Mouse (Mus musculus) CH12.LX (cell line): ENCODE measurements around the gene Lrrc74b. TPM values are rescaled to one million over a fixed set of nuclear protein-coding genes. Genes with fewer than 3 reads are reported as not detected.

Experiments used
- DNase-seq: peaks from one replicate; pipeline ENCODE4 v3.0.0-alpha.2; 2013; ENCODE audit errors: extremely low read depth
- H3K27ac ChIP-seq: 2 replicates; pipeline ENCODE4 v1.5.1; 2012; ENCODE audit warnings: low read depth, mild to moderate bottlenecking, control low read depth, moderate library complexity; ENCODE audit not compliant: insufficient read depth
- H3K27me3 ChIP-seq: replicated peaks from 2 replicates; pipeline ENCODE3; 2012; ENCODE audit warnings: inconsistent platforms
- H3K36me3 ChIP-seq, 2 experiments: replicated peaks in 1 of 2; 2 replicates each; pipeline versions ENCODE3 to v1.6.1; 2012; ENCODE audit warnings: inconsistent platforms in 1 of 2, low read length in 1 of 2, mild to moderate bottlenecking in 1 of 2, mixed read lengths in 1 of 2, moderate library complexity in 1 of 2; ENCODE audit not compliant: control insufficient read depth in 1 of 2, insufficient read depth in 1 of 2
- H3K4me1 ChIP-seq, 2 experiments: 2 replicates each; pipeline ENCODE4 v1.6.1; 2012; ENCODE audit warnings: inconsistent platforms in 1 of 2, moderate library complexity in 1 of 2; ENCODE audit not compliant: insufficient read depth in 2 of 2, control insufficient read depth in 1 of 2
- H3K4me2 ChIP-seq: 2 replicates; pipeline ENCODE4 v1.6.1; 2012; ENCODE audit warnings: low read depth, mild to moderate bottlenecking, control low read depth; ENCODE audit not compliant: poor library complexity, insufficient read depth, severe bottlenecking
- H3K4me3 ChIP-seq, 3 experiments: fragments of 150-350 bp in 1 of 3; sonication (generic) in 1 of 3; replicated peaks in 1 of 3; 2 replicates each; pipeline versions ENCODE3 to v1.5.1; 2011 to 2012; ENCODE audit warnings: low read depth in 2 of 3, low read length in 2 of 3, mild to moderate bottlenecking in 2 of 3, moderate library complexity in 2 of 3, control low read depth in 1 of 3, improper control_type of control experiment in 1 of 3, inconsistent platforms in 1 of 3, mixed read lengths in 1 of 3; ENCODE audit not compliant: poor library complexity in 1 of 3
- H3K79me2 ChIP-seq: replicated peaks from 2 replicates; pipeline ENCODE4 v1.6.1; 2012; ENCODE audit warnings: mild to moderate bottlenecking, moderate library complexity; ENCODE audit not compliant: control insufficient read depth, poor library complexity, insufficient read depth, severe bottlenecking; ENCODE audit errors: extremely low read depth
- H3K9ac ChIP-seq: 2 replicates; pipeline ENCODE4 v1.6.1; 2012; ENCODE audit warnings: low read depth, mild to moderate bottlenecking, control low read depth, moderate library complexity; ENCODE audit not compliant: insufficient read depth
- H3K9me3 ChIP-seq: replicated peaks from 2 replicates; pipeline ENCODE3; 2012; ENCODE audit warnings: low read length, inconsistent platforms, mixed read lengths
- BHLHE40 ChIP-seq: IDR thresholded peaks from 2 replicates; pipeline ENCODE4 v1.6.1; 2011; ENCODE audit warnings: mild to moderate bottlenecking, low read depth, low read length, improper control_type of control experiment
- CHD2 ChIP-seq: IDR thresholded peaks from 2 replicates; pipeline ENCODE4 v1.6.1; 2011; ENCODE audit warnings: low read length, improper control_type of control experiment
- CTCF ChIP-seq, 2 experiments: IDR thresholded peaks in 1 of 2; conservative IDR thresholded peaks in 1 of 2; 2 replicates each; pipeline ENCODE4 v1.5.1; 2011 to 2012; ENCODE audit warnings: low read depth in 2 of 2, low read length in 2 of 2, improper control_type of control experiment in 1 of 2, inconsistent platforms in 1 of 2, mild to moderate bottlenecking in 1 of 2, moderate library complexity in 1 of 2
- ELF1 ChIP-seq: IDR thresholded peaks from 2 replicates; pipeline ENCODE4 v1.6.1; 2014; ENCODE audit warnings: low read depth, mild to moderate bottlenecking, inconsistent platforms, low read length, improper control_type of control experiment
- ETS1 ChIP-seq: conservative IDR thresholded peaks from 2 replicates; pipeline ENCODE4 v1.6.1; 2012; ENCODE audit warnings: low read depth, mild to moderate bottlenecking, inconsistent platforms, low read length, improper control_type of control experiment, moderate library complexity
- GABPA ChIP-seq: IDR thresholded peaks from 2 replicates; pipeline ENCODE4 v1.6.1; 2012; ENCODE audit warnings: low read depth, low read length, improper control_type of control experiment, inconsistent platforms; ENCODE audit not compliant: insufficient replicate concordance
- IRF4 ChIP-seq: IDR thresholded peaks from 2 replicates; pipeline ENCODE4 v1.6.1; 2014; ENCODE audit warnings: low read depth, mild to moderate bottlenecking, inconsistent platforms, low read length, improper control_type of control experiment
- MYC ChIP-seq: IDR thresholded peaks from 2 replicates; pipeline ENCODE4 v1.6.1; 2011; ENCODE audit warnings: low read depth, mild to moderate bottlenecking, improper control_type of control experiment, low read length
- NELFE ChIP-seq: IDR thresholded peaks from 2 replicates; pipeline ENCODE4 v1.6.1; 2011; ENCODE audit warnings: low read depth, low read length, improper control_type of control experiment
- PAX5 ChIP-seq: IDR thresholded peaks from 2 replicates; pipeline ENCODE4 v1.6.1; 2012; ENCODE audit warnings: low read length, inconsistent platforms, mixed read lengths
- RAD21 ChIP-seq: IDR thresholded peaks from 2 replicates; pipeline ENCODE4 v1.6.1; 2011; ENCODE audit warnings: low read depth, mild to moderate bottlenecking, low read length, improper control_type of control experiment, moderate library complexity
- SIN3A ChIP-seq: IDR thresholded peaks from 2 replicates; pipeline ENCODE4 v1.6.1; 2012; ENCODE audit warnings: low read length, improper control_type of control experiment, inconsistent platforms
- SMC3 ChIP-seq: IDR thresholded peaks from 2 replicates; pipeline ENCODE4 v1.6.1; 2011; ENCODE audit warnings: low read depth, low read length, improper control_type of control experiment
- UBTF ChIP-seq: IDR thresholded peaks from 2 replicates; pipeline ENCODE4 v1.6.1; 2012; ENCODE audit warnings: low read depth, mild to moderate bottlenecking, inconsistent platforms, low read length, improper control_type of control experiment, moderate library complexity
- ZC3H11A ChIP-seq: IDR thresholded peaks from 2 replicates; pipeline ENCODE4 v1.6.1; 2012; ENCODE audit warnings: low read depth, mild to moderate bottlenecking, inconsistent platforms, low read length, improper control_type of control experiment
- ZKSCAN1 ChIP-seq: IDR thresholded peaks from 2 replicates; pipeline ENCODE4 v1.6.1; 2012; ENCODE audit warnings: low read depth, inconsistent platforms, low read length, improper control_type of control experiment, borderline replicate concordance
- ZNF384 ChIP-seq: IDR thresholded peaks from 2 replicates; pipeline ENCODE4 v1.6.1; 2012; ENCODE audit warnings: low read depth, low read length, improper control_type of control experiment, inconsistent platforms
- dilution Hi-C: fragments of 300-500 bp; cut with MboI; formaldehyde crosslinking; loops from 2 replicates; pipeline ENCODE4 v1.14.3; 2020; ENCODE audit warnings: low sequenced_read_pairs; ENCODE audit not compliant: extremely low pct_unique_long_range_greater_than_20kb, extremely low pct_ligation_motif_present
- in situ Hi-C: fragments of 300-500 bp; cut with MboI; formaldehyde crosslinking; loops from 3 replicates; pipeline ENCODE4 v1.14.3; 2019; ENCODE audit warnings: low sequenced_read_pairs, low pct_ligation_motif_present, low pct_unique_long_range_greater_than_20kb, mixed read lengths
- polyA plus RNA-seq: library from polyadenylated mRNA; unstranded; fragments of >175 nt; gene quantifications from 2 replicates; pipeline ENCODE4 v1.2.1, GENCODE M21; 2012; ENCODE audit warnings: low read depth; ENCODE audit not compliant: insufficient read length
- total RNA-seq, 2 experiments: library from RNA; depleted of rRNA; stranded (reverse); fragments of 300-350 nt in 1 of 2; fragments of >200 nt in 1 of 2; gene quantifications; 2 replicates each; pipeline ENCODE4 v1.2.3; 2012 to 2014

Gene Lrrc74b
- total and polyA plus RNA-seq, 3 experiments = 0.17 TPM; not detected in 2

DNA sequence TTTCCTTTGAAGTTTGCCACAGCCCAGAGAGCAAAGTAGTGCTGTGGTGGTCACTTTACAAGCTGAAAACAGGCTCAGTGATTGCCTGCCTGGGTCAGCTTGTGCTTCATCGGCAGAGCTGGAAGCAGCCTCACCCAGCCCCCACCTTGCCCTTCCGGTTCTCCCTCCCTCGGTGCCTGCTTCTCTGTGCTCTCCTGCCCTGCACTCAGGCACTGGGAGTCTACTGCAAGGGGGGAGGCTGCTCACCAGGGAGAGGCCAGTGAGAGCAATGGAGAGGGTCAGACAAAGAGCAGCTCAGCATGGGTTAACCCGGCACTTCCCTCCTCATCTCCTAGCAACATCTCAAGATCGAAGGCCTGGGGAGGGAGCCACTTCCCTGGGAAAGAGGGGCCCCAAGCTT is 2.2 kb downstream of the Lrrc74b start:
- H3K4me1 ChIP-seq = peaks cover 22 to 32% of the 10 kb centered on the region in 2 experiments
- H3K27me3 ChIP-seq = peaks cover 54% of the 10 kb centered on the region
- H3K4me2 ChIP-seq = peak overlapping the region; percentile 21; the same call in 1 of the 2 replicates
- peak overlapping the region in 1 of 3 experiments; percentile 1 for H3K4me3 ChIP-seq
- dilution Hi-C loops = no loop called here
- no peaks in the 10 kb centered on the region for H3K9me3 ChIP-seq
- H3K27ac ChIP-seq = no peak overlapping the region
- no peak overlapping the region for H3K9ac ChIP-seq
- in situ Hi-C loops = loop anchor here (5.0 to 10.0 kb wide), 2 partner anchors 58 to 176 kb away; partner anchors contain the start of genes Med15 and Smpd4
- DNase-seq = no peak
- H3K79me2 ChIP-seq = no peaks in the 10 kb centered on the region
- TF ChIP-seq ELF1 = 0 out of 2 replicates have a peak, but pooled peaks have one; percentile 25
- TF ChIP-seq PAX5 = no peak
- TF ChIP-seq, all 38 proteins: peak for 1
- no peaks in the 10 kb centered on the region for H3K36me3 ChIP-seq

DNA sequence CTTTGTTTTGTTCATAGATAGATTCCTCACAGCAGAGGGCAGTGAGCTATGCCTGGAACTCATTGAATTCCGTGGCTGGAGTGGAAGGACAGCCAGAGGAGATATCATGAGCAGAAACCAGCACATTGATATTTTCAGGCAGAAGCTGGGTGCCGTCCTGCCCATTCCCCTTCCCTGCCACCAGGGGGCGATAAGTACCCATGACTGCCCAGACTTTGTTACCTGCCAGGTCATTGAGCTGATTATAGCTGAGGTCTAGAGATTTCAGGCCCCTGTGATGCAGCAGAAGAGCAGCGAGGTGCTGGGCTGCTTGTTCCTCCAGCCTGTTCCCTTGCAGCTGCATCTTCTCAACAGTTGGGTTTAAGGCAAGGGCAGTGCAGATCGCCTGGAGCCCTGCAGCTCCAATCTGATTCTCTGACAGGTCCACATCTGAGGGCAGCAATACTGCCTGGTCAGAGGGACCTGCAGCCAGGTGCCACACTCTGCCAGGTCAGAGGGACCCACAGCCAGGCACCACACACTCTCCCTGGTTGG is 3.0 kb downstream of the Lrrc74b start:
- no peak overlapping the region for H3K27ac ChIP-seq
- peaks cover 22 to 38% of the 10 kb centered on the region in 2 experiments for H3K4me1 ChIP-seq
- dilution Hi-C loops = no loop called here
- no peak overlapping the region for H3K9ac ChIP-seq
- DNase-seq = peak; percentile 78
- H3K27me3 ChIP-seq = peaks cover 46% of the 10 kb centered on the region
- in situ Hi-C loops = loop anchor here (5.0 to 10.0 kb wide), 2 partner anchors 59 to 177 kb away; partner anchors contain the start of genes Med15 and Smpd4
- H3K4me3 ChIP-seq = no peak overlapping the region
- TF ChIP-seq CHD2 = no peak
- TF ChIP-seq GABPA = no peak
- TF ChIP-seq UBTF = no peak
- TF ChIP-seq IRF4 = peak; percentile 31; the same call in 1 of the 2 replicates
- peak; percentile 48; the same call in 1 of the 2 replicates for TF ChIP-seq MYC
- 0 out of 2 replicates have a peak, but pooled peaks have one; percentile 9 for TF ChIP-seq BHLHE40
- no peak for TF ChIP-seq ZKSCAN1
- TF ChIP-seq SIN3A = no peak
- TF ChIP-seq ZNF384 = no peak
- TF ChIP-seq RAD21 = peak; percentile 97
- peak; percentile 64 for TF ChIP-seq ZC3H11A
- TF ChIP-seq NELFE = peak; percentile 49; the same call in 1 of the 2 replicates
- TF ChIP-seq CTCF (conservative IDR thresholded peaks at IDR 0.05 in 1 of 2, IDR thresholded peaks at IDR 0.05 in 1 of 2; ENCODE audit: low read depth in 2 of 2, low read length in 2 of 2) = peak; percentile 98 to 99
- TF ChIP-seq ETS1 = no peak
- peak; percentile 94 for TF ChIP-seq SMC3
- H3K9me3 ChIP-seq = no peaks in the 10 kb centered on the region
- peak overlapping the region; percentile 21 for H3K4me2 ChIP-seq
- no peaks in the 10 kb centered on the region for H3K79me2 ChIP-seq
- no peaks in the 10 kb centered on the region for H3K36me3 ChIP-seq
